31 mouse cellular contexts compared by ENCODE assay signal in genomic region chr2:166225354-166225753, GRCm38 (mm10).
"Had no signal": no experiment of that assay in that cellular context is flagged by ENCODE, and none has a peak within 500 bp of the region (broad histone marks: within the 10 kb centered on the region; RNA-seq: fewer than 3 reads in every experiment).

No protein-coding gene starts in this region.

- H3K36me3 ChIP-seq: limb, embryonic 12.5 days; limb, embryonic 13.5 days; limb, embryonic 15.5 days; liver, embryonic 12.5 days; liver, embryonic 13.5 days; liver, embryonic 15.5 days; lung, embryonic 15.5 days; midbrain, embryonic 10.5 days; midbrain, embryonic 12.5 days; midbrain, embryonic 13.5 days; midbrain, embryonic 15.5 days had no signal

- H3K4me1 ChIP-seq: limb, embryonic 15.5 days; liver, embryonic 15.5 days; lung, embryonic 15.5 days; midbrain, embryonic 15.5 days had no signal

- DNase-seq: left cerebral cortex, postnatal 4 days; liver; liver, embryonic 13.5 days; liver, postnatal 0 days; lung, adult 18-20 months; lung, adult 2 months; lung, embryonic 14.5 days; lung, postnatal 10 days; lung, postnatal 14 days; lung, postnatal 36 days; lung, postnatal 4 days; midbrain, embryonic 14.5 days had no signal

- H3K4me3 ChIP-seq: left cerebral cortex, adult 2 months; limb, embryonic 12.5 days; limb, embryonic 13.5 days; limb, embryonic 15.5 days; liver, embryonic 12.5 days; liver, embryonic 13.5 days; liver, embryonic 15.5 days; lung, embryonic 15.5 days; megakaryocyte, embryonic 14.5 days; midbrain, embryonic 10.5 days; midbrain, embryonic 12.5 days; midbrain, embryonic 13.5 days; midbrain, embryonic 15.5 days; myocyte had no signal

- H3K27me3 ChIP-seq: limb, embryonic 12.5 days; limb, embryonic 13.5 days; limb, embryonic 15.5 days; liver, embryonic 12.5 days; liver, embryonic 13.5 days; liver, embryonic 15.5 days; lung, embryonic 15.5 days; midbrain, embryonic 15.5 days had no signal

- H3K4me2 ChIP-seq: limb, embryonic 12.5 days; limb, embryonic 13.5 days; limb, embryonic 15.5 days; liver, embryonic 11.5 days; liver, embryonic 12.5 days; liver, embryonic 13.5 days; liver, embryonic 15.5 days; lung, embryonic 14.5 days; lung, embryonic 15.5 days; midbrain, embryonic 11.5 days; midbrain, embryonic 12.5 days; midbrain, embryonic 13.5 days; midbrain, embryonic 15.5 days had no signal

- H3K9me3 ChIP-seq: limb, embryonic 12.5 days; limb, embryonic 15.5 days; liver, embryonic 12.5 days; liver, embryonic 13.5 days; liver, embryonic 15.5 days; lung, embryonic 15.5 days; midbrain, embryonic 12.5 days; midbrain, embryonic 13.5 days; midbrain, embryonic 15.5 days had no signal

- ATAC-seq: liver, embryonic 12.5 days; liver, postnatal 0 days; lung, postnatal 0 days; midbrain, embryonic 13.5 days; midbrain, embryonic 15.5 days; midbrain, embryonic 16.5 days had no signal

- H3K27ac ChIP-seq: left cerebral cortex, adult 2 months; limb, embryonic 12.5 days; limb, embryonic 13.5 days; limb, embryonic 15.5 days; liver, embryonic 12.5 days; liver, embryonic 13.5 days; liver, embryonic 14.5 days; liver, embryonic 15.5 days; lung, embryonic 15.5 days; macrophage; midbrain, embryonic 10.5 days; midbrain, embryonic 12.5 days; midbrain, embryonic 13.5 days; midbrain, embryonic 15.5 days had no signal

- H3K9ac ChIP-seq: limb, embryonic 12.5 days; limb, embryonic 13.5 days; limb, embryonic 15.5 days; liver, embryonic 12.5 days; liver, embryonic 13.5 days; liver, embryonic 14.5 days; liver, embryonic 15.5 days; liver, postnatal 0 days; lung, embryonic 14.5 days; lung, embryonic 15.5 days; midbrain, embryonic 12.5 days; midbrain, embryonic 13.5 days; midbrain, embryonic 15.5 days had no signal
